In genomic region chr9:102625401-102625982, GRCm38 (mm10) we compare ENCODE assay signal across 8 mouse cellular contexts. TPM values are rescaled to one million over a fixed set of nuclear protein-coding genes. Genes with fewer than 3 reads are reported as not detected.
DNase-seq lines count a peak whose midpoint lies in the region; ATAC-seq and TF ChIP-seq lines count a peak whose summit lies in the region.

No protein-coding gene starts in this region.

- H3K36me3 ChIP-seq in ES-E14 (ENCODE audit: control insufficient read depth, insufficient read depth, low read length, poor library complexity, severe bottlenecking), result peaks cover 3% of the 10 kb centered on the region; the same call in 1 of the 2 replicates
- H3K36me3 ChIP-seq in hindbrain, postnatal 0 days (ENCODE audit: insufficient read depth, low read length), result 0 out of 2 replicates have a peak, but pooled peaks cover 5% of the 10 kb centered on the region
- H3K36me3 ChIP-seq in midbrain, embryonic 13.5 days, result peaks cover 4% of the 10 kb centered on the region; the same call in 1 of the 2 replicates

- H3K4me3 ChIP-seq in layer of hippocampus, adult 2 months, result peak overlapping the region; percentile 95
- peak overlapping the region; percentile 79 to 91 for H3K4me3 ChIP-seq in ES-E14 (ENCODE audit: insufficient read depth in 1 of 2, low read depth in 1 of 2, low read length in 2 of 2, poor library complexity in 1 of 2, severe bottlenecking in 1 of 2)
- H3K4me3 ChIP-seq in hindbrain, postnatal 0 days (ENCODE audit: low read length), result peak overlapping the region; percentile 87
- H3K4me3 ChIP-seq in midbrain, embryonic 13.5 days (replicated peaks), result peak overlapping the region; percentile 85

- no peak for TF ChIP-seq CTCF in layer of hippocampus, adult 2 months (conservative IDR thresholded peaks at IDR 0.05)
- TF ChIP-seq CTCF in hindbrain, postnatal 0 days (IDR thresholded peaks at IDR 0.05; ENCODE audit: low read depth), result 0 out of 2 replicates have a peak, but pooled peaks have one; percentile 4

- peaks cover 2 to 3% of the 10 kb centered on the region in 2 experiments; a peak in 1 of 4 replicates for H3K4me1 ChIP-seq in ES-E14 (ENCODE audit: control insufficient read depth in 2 of 2, insufficient read depth in 2 of 2, low read length in 2 of 2, poor library complexity in 1 of 2)
- H3K4me1 ChIP-seq in hindbrain, postnatal 0 days (ENCODE audit: insufficient read depth, low read length), result 0 out of 2 replicates have a peak, but pooled peaks cover 10% of the 10 kb centered on the region
- peaks cover 22% of the 10 kb centered on the region for H3K4me1 ChIP-seq in midbrain, embryonic 13.5 days (replicated peaks)

- H3K9ac ChIP-seq in ES-E14 (ENCODE audit: insufficient read depth, low read depth, low read length, poor library complexity, severe bottlenecking), result peak overlapping the region; percentile 96
- peak overlapping the region; percentile 97 for H3K9ac ChIP-seq in hindbrain, postnatal 0 days (replicated peaks; ENCODE audit: low read length)
- H3K9ac ChIP-seq in midbrain, embryonic 13.5 days (replicated peaks), result peak overlapping the region; percentile 98

- H3K27ac ChIP-seq in layer of hippocampus, adult 2 months, result peak overlapping the region; percentile 98
- peak overlapping the region; percentile 91 for H3K27ac ChIP-seq in ES-E14 (ENCODE audit: insufficient read depth, low read depth, low read length, poor library complexity, severe bottlenecking)
- peak overlapping the region; percentile 99 for H3K27ac ChIP-seq in hindbrain, postnatal 0 days
- H3K27ac ChIP-seq in midbrain, embryonic 13.5 days, result peak overlapping the region; percentile 97

- peak; percentile 52; the same call in 1 of the 2 replicates for ATAC-seq in hindbrain, postnatal 0 days
- peak; percentile 83 for ATAC-seq in midbrain, embryonic 13.5 days

- in situ Hi-C loops in ES-E14 (cut with MboI; ENCODE audit: low sequenced_read_pairs in 2 of 2, unreplicated experiment in 2 of 2), result no loop called here

- H3K4me2 ChIP-seq in hindbrain, postnatal 0 days (ENCODE audit: low read depth, low read length), result peak overlapping the region; percentile 94
- H3K4me2 ChIP-seq in midbrain, embryonic 13.5 days (replicated peaks), result peak overlapping the region; percentile 75

- DNase-seq in layer of hippocampus, adult 2 months (ENCODE audit: low spot score in 2 of 2), result peak; percentile 35 to 36
- no peak for DNase-seq in layer of hippocampus, postnatal 36 days
- peak; percentile 43 for DNase-seq in ES-E14 (ENCODE audit: low read depth, low spot score)
- peak; percentile 64 for DNase-seq in embryo, embryonic 10.5 days (ENCODE audit: low spot score)
- DNase-seq in hindbrain, postnatal 0 days (ENCODE audit: low spot score), result peak; percentile 60
- DNase-seq in cerebellum, postnatal 4 days (ENCODE audit: low spot score in 2 of 2), result no peak
- DNase-seq in layer of hippocampus, postnatal 10 days (ENCODE audit: low spot score in 2 of 2), result no peak

- H3K9me3 ChIP-seq in ES-E14 (ENCODE audit: control insufficient read depth, insufficient read depth, low read depth, low read length), result no peaks in the 10 kb centered on the region
- no peaks in the 10 kb centered on the region for H3K9me3 ChIP-seq in hindbrain, postnatal 0 days (ENCODE audit: low read length)
- no peaks in the 10 kb centered on the region for H3K9me3 ChIP-seq in midbrain, embryonic 13.5 days

- H3K27me3 ChIP-seq in hindbrain, postnatal 0 days (ENCODE audit: insufficient read depth, low read length), result no peaks in the 10 kb centered on the region
- no peaks in the 10 kb centered on the region for H3K27me3 ChIP-seq in midbrain, embryonic 13.5 days

- 1% methylated on average over 27 of the region's 27 CpGs for WGBS in hindbrain, postnatal 0 days
- WGBS in midbrain, embryonic 13.5 days, result under 1% methylated on average over 27 of the region's 27 CpGs

TF ChIP-seq in ES-E14, 5 proteins besides CTCF, POLR2A, EP300 and RAD21:
- TF ChIP-seq ZNF384 (IDR thresholded peaks at IDR 0.05; ENCODE audit: low read depth, low read length), result no peak
- TF ChIP-seq MAFK (IDR thresholded peaks at IDR 0.05; ENCODE audit: insufficient read depth, low read depth, low read length), result no peak
- TF ChIP-seq CHD2 (IDR thresholded peaks at IDR 0.05; ENCODE audit: low read depth, low read length), result no peak
- no peak for TF ChIP-seq ZC3H11A (IDR thresholded peaks at IDR 0.05; ENCODE audit: borderline replicate concordance, low read depth, low read length)
- no peak for TF ChIP-seq HCFC1 (IDR thresholded peaks at IDR 0.05; ENCODE audit: borderline replicate concordance, insufficient read depth, low read length)

RNA-seq across cellular contexts. Expression of gene Anapc13, which starts 0.6 kb away (rescaled TPM):
- total RNA-seq in layer of hippocampus, adult 2 months (2021), result 100 to 1,000 TPM in 1 of 2 experiments, 10 to 100 TPM in 1; 99.5 to 106 TPM
- total RNA-seq in layer of hippocampus, postnatal 36 days (2021), result 100 to 1,000 TPM; 100 to 111 TPM
- total RNA-seq in ES-E14 (2012; rRNA removed), result 83.8 and 103 TPM in 2 replicates
- total RNA-seq in hindbrain, postnatal 0 days (2014; rRNA removed), result 14.3 and 22.0 TPM in 2 replicates
- polyA plus RNA-seq in hindbrain, postnatal 0 days (2015; fragmentation: Nextera tagmentation; extraction: Ambion mirVana), result 170 and 191 TPM in 2 replicates
- polyA plus RNA-seq in midbrain, embryonic 13.5 days (2015; fragmentation: Nextera tagmentation; extraction: Ambion mirVana), result 179 and 203 TPM in 2 replicates
- total RNA-seq in layer of hippocampus, postnatal 10 days (2021), result 100 to 1,000 TPM in 1 of 2 experiments, 10 to 100 TPM in 1; 87.9 to 107 TPM

RNA-seq across cellular contexts. Expression of gene Cep63, which starts 0.8 kb away (rescaled TPM):
- 10 to 100 TPM; 30.9 to 32.4 TPM for total RNA-seq in layer of hippocampus, adult 2 months (2021)
- 10 to 100 TPM; 29.5 to 31.0 TPM for total RNA-seq in layer of hippocampus, postnatal 36 days (2021)
- 19.1 and 26.1 TPM in 2 replicates for total RNA-seq in ES-E14 (2012; rRNA removed)
- total RNA-seq in hindbrain, postnatal 0 days (2014; rRNA removed), result 6.0 and 15.3 TPM in 2 replicates
- 33.7 and 37.7 TPM in 2 replicates for polyA plus RNA-seq in hindbrain, postnatal 0 days (2015; fragmentation: Nextera tagmentation; extraction: Ambion mirVana)
- polyA plus RNA-seq in midbrain, embryonic 13.5 days (2015; fragmentation: Nextera tagmentation; extraction: Ambion mirVana), result 48.3 and 51.6 TPM in 2 replicates
- 10 to 100 TPM; 28.5 to 30.2 TPM for total RNA-seq in layer of hippocampus, postnatal 10 days (2021)

Comparison
In these comparisons a context has a peak if more than half of its experiments do, and no peak if none do; other contexts are left out.
1. DNase-seq: peak in layer of hippocampus, adult 2 months (2 of 2), ES-E14 (single experiment), embryo, embryonic 10.5 days (single experiment) and hindbrain, postnatal 0 days (single experiment); none in layer of hippocampus, postnatal 36 days (0 of 2), cerebellum, postnatal 4 days (0 of 2) and layer of hippocampus, postnatal 10 days (0 of 2).
2. Peak in every context shown above with its lines, with median percentiles within 50 percentile points of each other: H3K27ac ChIP-seq, H3K4me3 ChIP-seq and H3K9ac ChIP-seq.